Mouse (Mus musculus) liver, embryonic 15.5 days (tissue): ENCODE results near the gene Fbln5. TPM values are rescaled to one million over a fixed set of nuclear protein-coding genes. Genes with fewer than 3 reads are reported as not detected.

Source experiments
- ATAC-seq: fragments of 200-750 bp; cut with Nextera tagmentation; 2 replicates; pipeline ENCODE4 v1.8.0; 2017; ENCODE audit warnings: moderate number of reproducible peaks, mild to moderate bottlenecking, moderate library complexity; ENCODE audit not compliant: insufficient read depth
- H3K27ac ChIP-seq: fragments of 300-500 bp; sonication (generic); replicated peaks from 2 replicates; pipeline ENCODE4 v1.5.1; 2015; ENCODE audit warnings: mild to moderate bottlenecking, inconsistent platforms
- H3K27me3 ChIP-seq: fragments of 300-500 bp; sonication (generic); 2 replicates; pipeline ENCODE4 v1.6.1; 2015; ENCODE audit warnings: mild to moderate bottlenecking, inconsistent platforms
- H3K36me3 ChIP-seq: fragments of 300-500 bp; sonication (generic); replicated peaks from 2 replicates; pipeline ENCODE4 v1.6.1; 2015; ENCODE audit warnings: moderate library complexity, mild to moderate bottlenecking, inconsistent platforms
- H3K4me1 ChIP-seq: fragments of 300-500 bp; sonication (generic); replicated peaks from 2 replicates; pipeline ENCODE4 v1.6.1; 2015; ENCODE audit warnings: inconsistent platforms
- H3K4me2 ChIP-seq: fragments of 300-500 bp; sonication (generic); 2 replicates; pipeline ENCODE4 v1.6.1; 2015; ENCODE audit warnings: moderate library complexity, mild to moderate bottlenecking, inconsistent platforms
- H3K4me3 ChIP-seq: fragments of 300-500 bp; sonication (generic); replicated peaks from 2 replicates; pipeline ENCODE4 v1.5.1; 2015; ENCODE audit warnings: mild to moderate bottlenecking, inconsistent platforms
- H3K9ac ChIP-seq: fragments of 300-500 bp; sonication (generic); 2 replicates; pipeline ENCODE4 v1.6.1; 2015; ENCODE audit warnings: moderate library complexity, mild to moderate bottlenecking, inconsistent platforms
- H3K9me3 ChIP-seq: fragments of 300-500 bp; sonication (generic); replicated peaks from 2 replicates; pipeline ENCODE4 v1.6.1; 2016; ENCODE audit warnings: inconsistent platforms
- WGBS: fragments of 180-500 bp; shearing (Covaris S2); methylation state at CpG from one replicate; pipeline ENCODE4 v1.1.7; 2015; ENCODE audit warnings: mixed read lengths; ENCODE audit not compliant: insufficient replicate concordance; 5-methylcytosine and 5-hydroxymethylcytosine counted together
- polyA plus RNA-seq: library from polyadenylated mRNA; unstranded; fragments of >200 nt; fragmentation: Nextera tagmentation; extraction: Ambion mirVana; gene quantifications from 2 replicates; pipeline ENCODE4 v1.2.1, GENCODE M21; 2015

Fbln5 gene
- polyA plus RNA-seq, 1 experiment from 2014 or later = 6.4 TPM

- no peak for ATAC-seq
- no peaks in the 10 kb centered on the region for H3K36me3 ChIP-seq
- H3K27ac ChIP-seq = no peak overlapping the region
- no peaks in the 10 kb centered on the region for H3K4me1 ChIP-seq
- no peak overlapping the region for H3K9ac ChIP-seq
- no peak overlapping the region for H3K4me2 ChIP-seq
- no peaks in the 10 kb centered on the region for H3K9me3 ChIP-seq
- H3K27me3 ChIP-seq = no peaks in the 10 kb centered on the region
- no peak overlapping the region for H3K4me3 ChIP-seq
- 36% methylated on average over 6 of the region's 6 CpGs for WGBS
Observed at GRCm38 (mm10) chr12:101759440-101760045, 59.3 kb downstream of the Fbln5 start.

- H3K4me2 ChIP-seq = no peak overlapping the region
- no peak overlapping the region for H3K27ac ChIP-seq
Observed at GRCm38 (mm10) chr12:101758698-101759097, 60.2 kb downstream of the Fbln5 start.

GRCm38 (mm10) chr12:101742375-101742774, 76.5 kb downstream of the Fbln5 start:
- 53% methylated on average over 2 of the region's 2 CpGs for WGBS
- Histone ChIP-seq H3K9ac (no peak overlapping the region), H3K4me3 (no peak overlapping the region), H3K4me2 (no peak overlapping the region), H3K27ac (no peak overlapping the region), H3K9me3 (no peaks in the 10 kb centered on the region), H3K27me3 (no peaks in the 10 kb centered on the region), H3K36me3 (no peaks in the 10 kb centered on the region), H3K4me1 (no peaks in the 10 kb centered on the region)
- no peak for ATAC-seq

More at GRCm38 (mm10) chr12:101758698-101759097, 60.2 kb downstream of the Fbln5 start:
- no peak overlapping the region for H3K9ac ChIP-seq
- no peaks in the 10 kb centered on the region for H3K4me1 ChIP-seq
- no peak for ATAC-seq
- H3K9me3 ChIP-seq = no peaks in the 10 kb centered on the region
- no peak overlapping the region for H3K4me3 ChIP-seq
- no peaks in the 10 kb centered on the region for H3K36me3 ChIP-seq
- H3K27me3 ChIP-seq = no peaks in the 10 kb centered on the region

GRCm38 (mm10) chr12:101740486-101740885, 78.4 kb downstream of the Fbln5 start:
- WGBS = 15% methylated on average over 2 of the region's 2 CpGs

GRCm38 (mm10) chr12:101740045-101740444, 78.8 kb downstream of the Fbln5 start:
- Histone ChIP-seq H3K36me3 (no peaks in the 10 kb centered on the region), H3K9ac (no peak overlapping the region), H3K9me3 (no peaks in the 10 kb centered on the region), H3K27ac (no peak overlapping the region), H3K4me3 (no peak overlapping the region), H3K4me2 (no peak overlapping the region), H3K27me3 (no peaks in the 10 kb centered on the region), H3K4me1 (no peaks in the 10 kb centered on the region)
- no peak for ATAC-seq
- 6% methylated on average over 2 of the region's 2 CpGs for WGBS

More at GRCm38 (mm10) chr12:101740486-101740885, 78.4 kb downstream of the Fbln5 start:
- H3K9ac ChIP-seq = no peak overlapping the region
- H3K27ac ChIP-seq = no peak overlapping the region
- ATAC-seq = peak; percentile 25; the same call in 1 of the 2 replicates
- H3K4me2 ChIP-seq = no peak overlapping the region
- no peaks in the 10 kb centered on the region for H3K4me1 ChIP-seq
- no peaks in the 10 kb centered on the region for H3K27me3 ChIP-seq
- no peak overlapping the region for H3K4me3 ChIP-seq
- no peaks in the 10 kb centered on the region for H3K36me3 ChIP-seq
- H3K9me3 ChIP-seq = no peaks in the 10 kb centered on the region

GRCm38 (mm10) chr12:101718755-101719150, 100.1 kb downstream of the Fbln5 start:
- no peaks in the 10 kb centered on the region for H3K36me3 ChIP-seq
- H3K4me2 ChIP-seq = peak overlapping the region; percentile 88
- H3K27ac ChIP-seq = no peak overlapping the region
- peaks cover 12% of the 10 kb centered on the region for H3K4me1 ChIP-seq
- whole genome bisulfite sequencing = 2% methylated on average over 9 of the region's 9 CpGs
- H3K9ac ChIP-seq = no peak overlapping the region
- no peaks in the 10 kb centered on the region for H3K9me3 ChIP-seq
- peak; percentile 45 for ATAC-seq
- H3K27me3 ChIP-seq = peaks cover 19% of the 10 kb centered on the region
- peak overlapping the region; percentile 62 for H3K4me3 ChIP-seq

- ATAC-seq = peak; percentile 95
- no peaks in the 10 kb centered on the region for H3K9me3 ChIP-seq
- H3K4me2 ChIP-seq = peak within 1 kb of the TSS; percentile 88
- H3K36me3 ChIP-seq = no peaks in the 10 kb centered on the region
- WGBS = 1% methylated on average over 67 of the region's 75 CpGs
- H3K4me3 ChIP-seq = peak within 1 kb of the TSS; percentile 62
- no peak within 1 kb of the TSS for H3K27ac ChIP-seq
- H3K4me1 ChIP-seq = peaks cover 12% of the 10 kb centered on the region
- H3K27me3 ChIP-seq = peaks cover 19% of the 10 kb centered on the region
- 0 out of 2 replicates have a peak within 1 kb of the TSS, but pooled peaks have one; percentile 21 for H3K9ac ChIP-seq
Observed at GRCm38 (mm10) chr12:101718054-101718754, 100.7 kb downstream of the Fbln5 start, which contains the start of gene Tc2n. Gene Tc2n (minus strand): TSS chr12:101718523.

GRCm38 (mm10) chr12:101699176-101699575, 119.7 kb downstream of the Fbln5 start:
- no peak overlapping the region for H3K27ac ChIP-seq
- no peaks in the 10 kb centered on the region for H3K4me1 ChIP-seq
- no peaks in the 10 kb centered on the region for H3K27me3 ChIP-seq
- ATAC-seq = no peak
- no peaks in the 10 kb centered on the region for H3K9me3 ChIP-seq
- 52% methylated on average over 3 of the region's 3 CpGs for WGBS
- H3K4me2 ChIP-seq = no peak overlapping the region
- no peak overlapping the region for H3K4me3 ChIP-seq
- no peak overlapping the region for H3K9ac ChIP-seq
- no peaks in the 10 kb centered on the region for H3K36me3 ChIP-seq

Other genes starting within 250 kb of the Fbln5 start
- 0.06 and 0.21 TPM in 2 replicates for gene Tc2n, start 100.5 kb downstream of the Fbln5 start, polyA plus RNA-seq
- 8.5 and 9.3 TPM in 2 replicates for gene Trip11, start 94.2 kb upstream of the Fbln5 start, polyA plus RNA-seq
- gene Atxn3, start 139.2 kb upstream of the Fbln5 start, polyA plus RNA-seq = 7.6 and 10.5 TPM in 2 replicates
- gene Cpsf2, start 156.9 kb upstream of the Fbln5 start, polyA plus RNA-seq = 14.8 and 16.5 TPM in 2 replicates